ENCODE assay signal across 20 mouse cellular contexts in genomic region chr8:77343916-77344315, GRCm38 (mm10).
"Had no signal": no experiment of that assay in that cellular context is flagged by ENCODE, and none has a peak within 500 bp of the region (broad histone marks: within the 10 kb centered on the region; RNA-seq: fewer than 3 reads in every experiment).

No protein-coding gene starts in this region.

- H3K36me3 ChIP-seq: midbrain, embryonic 12.5 days; midbrain, embryonic 15.5 days; neural tube, embryonic 12.5 days; neural tube, embryonic 15.5 days had no signal

- H3K27me3 ChIP-seq: midbrain, embryonic 12.5 days; midbrain, embryonic 15.5 days; neural tube, embryonic 12.5 days; neural tube, embryonic 15.5 days; stomach, embryonic 15.5 days had no signal

- H3K4me2 ChIP-seq: liver, embryonic 11.5 days; lung, embryonic 14.5 days; midbrain, embryonic 12.5 days; midbrain, embryonic 15.5 days; neural tube, embryonic 12.5 days; neural tube, embryonic 15.5 days; stomach, embryonic 15.5 days had no signal

- H3K9ac ChIP-seq: liver, embryonic 14.5 days; liver, postnatal 0 days; lung, embryonic 14.5 days; midbrain, embryonic 12.5 days; midbrain, embryonic 15.5 days; neural tube, embryonic 12.5 days; neural tube, embryonic 15.5 days; stomach, embryonic 15.5 days had no signal

- H3K9me3 ChIP-seq: midbrain, embryonic 12.5 days; midbrain, embryonic 15.5 days; neural tube, embryonic 12.5 days; neural tube, embryonic 15.5 days; stomach, embryonic 15.5 days had no signal

- DNase-seq: layer of hippocampus, postnatal 36 days; liver, postnatal 0 days; lung, embryonic 14.5 days; retina, postnatal 1 day; right cerebral cortex, postnatal 25 days; spleen, adult 18-20 months; thymus, postnatal 25 days had no signal

- H3K4me1 ChIP-seq: midbrain, embryonic 15.5 days; neural tube, embryonic 15.5 days had no signal

- H3K4me3 ChIP-seq: left cerebral cortex, adult 2 months; midbrain, embryonic 12.5 days; midbrain, embryonic 15.5 days; neural tube, embryonic 12.5 days; neural tube, embryonic 15.5 days; stomach, embryonic 15.5 days had no signal

- H3K27ac ChIP-seq: kidney, postnatal 0 days; left cerebral cortex, adult 2 months; liver, embryonic 14.5 days; macrophage; midbrain, embryonic 12.5 days; midbrain, embryonic 15.5 days; neural tube, embryonic 12.5 days; neural tube, embryonic 15.5 days; stomach, embryonic 15.5 days had no signal

- ATAC-seq: inflammation-experienced regulatory T-cells, adult 6 months; intestine, embryonic 16.5 days; liver, postnatal 0 days; lung, postnatal 0 days; midbrain, embryonic 15.5 days had no signal
